Mouse (Mus musculus) gastrocnemius, adult 8-10 months (tissue): ENCODE data around the gene Gm10352. TPM values are rescaled to one million over a fixed set of nuclear protein-coding genes. Genes with fewer than 3 reads are reported as not detected.
"Not testable (repeated sequence)": the region's sequence is repeated elsewhere in the genome, so short reads cannot be mapped to it uniquely, and the experiment has no call there.

Source experiments
- DNase-seq, 2 experiments: peaks; one replicate each; pipeline ENCODE4 v3.0.0; 2022; ENCODE audit warnings: low spot score in 2 of 2
- total RNA-seq, 4 experiments: library from RNA; stranded (reverse); gene quantifications; 2 replicates each; pipeline ENCODE4 v1.2.4; 2022

Gene Gm10352
- total RNA-seq = not detected

- not testable (repeated sequence) for DNase-seq
Observed at GRCm38 (mm10) chrY:2900689-2901088, at the start of gene Gm10352. Gene Gm10352 (plus strand): TSS chrY:2900989.

GRCm38 (mm10) chrY:2932282-2932681, 31.5 kb downstream of the Gm10352 start, which contains the start of gene Gm29289:
Gene Gm29289 (plus strand): TSS chrY:2932582.
- DNase-seq = not testable (repeated sequence)

Other genes starting within 250 kb of the Gm10352 start
- gene Sry, start 237.3 kb upstream of the Gm10352 start, total RNA-seq = not detected
- gene H2al2b, start 180.3 kb upstream of the Gm10352 start, total RNA-seq = not detected
- gene Gm4064, start 104.8 kb upstream of the Gm10352 start, total RNA-seq = not detected
- not detected for gene Rbmy, start 70.3 kb upstream of the Gm10352 start, total RNA-seq
- gene Gm10256, start 70.3 kb upstream of the Gm10352 start, total RNA-seq = not detected
- not detected for gene Gm29289, start 31.6 kb downstream of the Gm10352 start, total RNA-seq